Mouse (Mus musculus) brain, embryonic 18.5 days (tissue): ENCODE measurements around the gene Strip2.

Source experiments
- DNase-seq: peaks from one replicate; pipeline ENCODE4 v3.0.0-alpha.2; 2012; ENCODE audit warnings: low read depth, low spot score

Strip2 gene

DNA sequence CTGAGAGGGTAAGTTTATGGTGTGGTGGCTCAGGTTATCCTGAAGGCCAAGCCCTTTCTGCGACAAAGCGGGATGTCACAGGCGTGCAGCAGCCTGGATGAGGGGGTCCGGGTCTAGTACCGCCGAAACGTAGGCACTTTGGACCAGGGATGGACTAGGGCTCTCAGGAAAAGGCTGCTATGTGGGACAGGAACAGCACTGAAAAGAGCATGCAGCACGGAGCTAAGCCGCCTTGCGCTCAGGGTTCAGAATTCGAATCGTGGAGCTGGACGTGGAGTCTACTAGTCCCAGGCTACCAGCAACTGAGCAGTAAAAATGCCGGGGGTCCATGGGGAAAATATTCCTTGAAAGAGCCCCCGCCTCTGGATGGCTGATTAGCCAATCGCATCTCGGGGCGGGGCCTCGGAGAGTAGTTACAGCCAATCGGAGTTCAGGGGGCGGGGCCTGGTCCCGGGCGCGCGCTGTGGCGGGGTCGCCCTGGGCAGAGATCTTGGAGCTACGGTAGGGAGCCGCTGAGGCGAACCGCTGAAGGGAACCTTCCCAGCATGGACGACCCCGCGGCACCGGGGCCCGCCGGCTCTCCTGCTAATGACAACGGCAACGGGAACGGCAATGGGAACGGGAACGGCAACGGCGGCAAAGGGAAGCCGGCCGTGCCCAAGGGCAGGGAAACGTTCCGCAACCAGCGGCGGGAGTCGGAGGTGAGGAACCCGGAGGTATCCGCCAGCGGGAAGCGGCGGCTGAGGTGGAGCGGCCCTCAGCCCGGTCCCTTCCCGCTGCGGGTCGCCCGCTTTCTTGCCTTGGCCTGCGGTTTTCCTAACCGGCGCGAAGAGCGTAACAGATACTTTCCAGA, at the start of gene Strip2:
TSS of gene Strip2 (plus strand) at position 483 of the 853 bp plus-strand sequence.
- DNase-seq = peak; percentile 76

DNA sequence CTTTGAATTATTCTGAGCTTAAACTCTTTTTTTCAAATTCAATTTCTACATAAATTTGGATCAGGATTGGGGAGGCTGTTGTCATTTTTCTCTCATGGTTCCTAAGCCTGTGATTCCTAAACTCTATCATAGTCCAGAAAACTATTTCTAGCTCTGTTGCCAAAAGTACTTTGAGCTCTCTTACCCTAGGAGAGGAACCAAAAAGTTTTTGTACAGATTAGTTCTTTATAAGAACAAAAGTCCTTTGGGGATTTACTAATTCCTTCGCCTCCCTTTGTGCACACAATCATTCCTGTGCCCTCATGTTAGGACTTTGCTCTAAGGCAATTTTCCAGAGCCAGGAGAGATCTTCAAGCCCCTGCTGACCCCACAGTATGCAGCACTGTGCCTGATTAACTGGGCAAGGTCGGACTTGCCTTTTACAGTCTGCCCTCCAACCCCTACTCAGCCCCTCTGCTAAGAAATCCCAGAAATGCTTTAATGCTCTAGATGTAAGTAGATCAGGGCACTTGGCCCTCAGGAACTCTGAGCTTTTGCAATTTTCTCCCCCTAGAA, 48.4 kb upstream of the Strip2 start:
- no peak for DNase-seq

DNA sequence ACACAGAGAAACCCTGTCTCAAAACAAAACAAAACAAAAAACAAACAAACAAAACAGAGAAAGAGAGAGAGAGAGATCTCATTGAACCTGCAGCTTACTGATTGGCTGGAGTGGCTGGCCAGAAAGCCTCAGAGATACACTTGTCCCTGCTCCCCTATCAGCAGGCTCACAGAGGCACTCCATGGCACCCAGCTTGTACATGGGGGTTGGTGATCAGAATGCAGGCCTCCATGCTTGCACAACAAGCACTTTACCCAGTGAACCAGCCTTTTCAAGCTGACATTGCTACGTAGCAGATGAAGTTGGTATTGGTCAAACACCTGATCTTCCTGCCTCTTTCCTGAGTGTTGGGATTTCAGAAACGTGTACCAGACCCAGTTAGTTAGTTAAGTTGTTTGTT, 43.2 kb upstream of the Strip2 start:
- DNase-seq = no peak

DNA sequence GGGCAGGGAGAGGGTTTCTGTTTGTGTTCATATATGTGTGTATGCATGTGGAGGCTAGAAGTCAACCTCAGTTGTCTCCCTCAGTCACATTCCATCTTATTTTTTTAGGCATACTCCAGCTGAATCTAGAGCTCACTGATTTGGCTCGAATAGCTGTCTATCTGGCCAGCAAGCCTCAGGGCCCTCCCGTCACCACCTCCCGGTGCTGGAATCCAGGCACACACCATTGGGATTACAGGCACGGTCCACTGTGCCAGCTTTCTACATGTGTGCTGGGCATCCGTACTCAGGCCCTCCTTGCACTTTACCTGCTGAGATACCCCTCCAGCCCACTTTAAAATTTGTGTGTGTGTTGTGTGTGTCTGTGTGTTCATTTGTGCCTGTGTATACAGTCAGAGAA, 41.2 kb upstream of the Strip2 start:
- DNase-seq = no peak

DNA sequence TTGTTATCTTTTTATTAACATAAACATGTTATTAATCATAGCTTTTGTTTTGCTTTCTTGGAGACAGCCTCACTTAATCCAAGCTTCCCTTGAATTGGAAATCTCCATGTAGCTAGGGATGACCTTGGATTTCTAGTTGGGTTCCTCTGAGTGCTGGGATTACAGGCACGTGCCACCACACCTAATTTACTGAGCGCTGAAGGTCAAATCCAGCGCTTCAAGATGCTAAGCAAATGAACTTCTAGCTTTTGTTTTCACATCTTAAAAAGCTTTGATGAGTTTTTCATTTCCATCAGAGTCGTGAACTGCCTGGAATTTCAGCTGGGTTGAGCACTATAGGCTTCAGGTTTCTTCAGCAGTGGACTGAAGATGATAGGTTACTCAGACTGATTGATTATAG, 40.0 kb upstream of the Strip2 start:
- DNase-seq = no peak

DNA sequence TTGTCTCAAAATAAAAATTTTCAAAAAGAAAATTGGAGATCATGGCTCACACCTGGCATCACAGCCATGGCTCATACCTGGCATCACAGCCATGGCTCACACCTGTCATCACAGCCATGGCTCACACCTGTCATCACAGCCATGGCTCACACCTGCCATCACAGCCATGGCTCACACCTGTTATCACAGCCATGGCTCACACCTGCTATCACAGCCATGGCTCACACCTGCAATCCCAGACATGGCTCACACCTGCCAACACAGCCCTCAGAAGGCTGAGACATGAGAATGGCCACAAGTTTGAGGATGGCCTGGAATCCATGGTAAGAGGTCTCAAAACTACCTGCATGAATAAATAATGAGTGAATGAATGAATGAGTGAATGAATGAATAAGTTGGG, 37.2 kb upstream of the Strip2 start:
- DNase-seq = no peak

DNA sequence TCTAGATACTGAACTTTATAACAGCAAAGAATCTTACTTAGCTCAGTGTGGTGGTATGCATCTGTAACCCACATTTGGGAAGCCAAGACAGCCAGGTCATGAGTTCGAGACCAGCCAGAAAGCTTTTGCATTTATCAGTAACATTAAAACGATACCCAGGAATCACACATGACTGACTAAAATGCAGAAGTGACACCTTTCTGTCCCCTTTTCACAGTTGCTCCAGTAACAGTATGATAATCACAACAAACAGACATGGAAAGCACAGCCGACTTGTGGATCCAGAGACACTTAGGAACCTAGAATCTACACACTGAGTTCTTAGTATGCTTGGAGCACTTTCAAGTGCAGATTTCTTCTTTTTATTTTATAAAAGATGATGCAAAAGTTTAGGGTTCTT, 36.0 kb upstream of the Strip2 start:
- no peak for DNase-seq

DNA sequence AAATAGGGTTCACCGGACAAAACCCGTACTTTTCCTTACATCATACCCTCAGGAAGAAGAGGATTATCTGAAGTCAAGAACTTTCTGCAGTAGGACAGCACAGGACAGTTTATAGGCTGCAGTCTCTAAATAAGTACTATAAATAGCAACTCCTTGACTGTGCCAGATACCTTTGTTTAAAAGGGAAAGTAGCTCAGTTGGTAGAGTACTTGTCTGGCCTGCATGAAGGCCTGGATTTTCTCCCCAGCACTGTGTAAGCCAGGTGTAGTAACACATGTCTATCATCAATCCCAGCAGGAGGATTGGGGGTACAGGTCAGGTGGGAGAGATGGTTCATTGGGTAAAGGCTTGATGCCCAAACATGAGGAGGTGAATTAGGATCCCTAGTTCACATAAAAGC, 34.9 kb upstream of the Strip2 start:
- DNase-seq = no peak

DNA sequence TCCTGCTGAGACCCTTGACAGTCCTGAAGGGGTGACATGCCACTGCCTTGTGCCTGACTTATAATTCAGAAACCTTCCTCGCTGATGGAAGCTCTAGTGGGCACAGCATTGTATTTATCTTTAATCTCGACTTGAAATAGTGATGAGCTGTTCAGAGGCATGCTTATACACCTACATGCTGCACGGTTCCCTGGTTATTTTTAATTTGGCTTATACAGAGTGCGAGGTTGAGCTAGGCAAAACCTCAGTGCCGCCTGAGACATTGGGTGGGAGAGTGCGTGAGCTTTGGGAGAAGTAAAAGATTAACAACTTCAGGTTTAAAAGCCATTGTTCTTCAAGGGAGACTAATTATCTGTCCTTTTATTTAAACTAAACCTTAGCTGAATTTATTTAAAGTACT, 33.9 kb upstream of the Strip2 start:
- DNase-seq = no peak

DNA sequence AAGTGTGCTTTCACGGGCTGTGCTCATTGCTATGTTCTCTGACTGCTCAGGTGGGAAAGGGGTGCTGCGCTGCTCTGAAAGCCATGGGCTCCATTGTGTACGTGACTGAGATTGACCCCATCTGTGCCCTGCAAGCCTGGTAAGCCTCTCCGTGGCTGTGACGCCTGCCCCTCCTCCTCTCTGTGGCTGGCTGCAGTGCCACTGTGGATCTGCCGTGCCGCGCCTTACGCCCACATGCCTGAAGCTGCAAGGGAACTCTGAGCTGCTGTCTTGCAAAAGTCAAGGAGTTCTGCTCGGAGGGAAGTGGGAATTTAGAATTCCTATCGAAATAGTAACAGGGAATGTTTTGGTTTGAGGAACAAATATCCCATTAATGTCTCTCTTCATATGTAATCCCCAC, 25.7 kb upstream of the Strip2 start:
- DNase-seq = no peak

DNA sequence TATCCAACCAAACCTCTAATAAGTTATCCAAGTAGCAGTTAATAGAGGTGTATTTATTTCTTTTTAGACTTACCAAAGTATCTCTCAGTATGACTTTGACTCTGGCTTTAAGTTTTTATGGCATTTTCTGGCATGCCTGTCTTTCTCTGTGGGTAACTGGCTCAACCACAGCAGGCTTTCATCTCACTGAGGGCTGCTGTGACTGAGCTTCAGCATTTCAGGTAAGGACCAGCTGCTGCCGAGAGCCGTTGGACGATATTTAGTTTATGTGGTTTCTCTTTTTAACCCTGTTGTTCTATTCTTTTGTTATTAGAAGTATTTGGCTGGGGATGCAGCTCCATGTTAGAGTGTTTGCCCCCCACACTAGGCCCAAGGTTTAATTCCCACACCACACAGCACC, 19.8 kb upstream of the Strip2 start:
- no peak for DNase-seq

DNA sequence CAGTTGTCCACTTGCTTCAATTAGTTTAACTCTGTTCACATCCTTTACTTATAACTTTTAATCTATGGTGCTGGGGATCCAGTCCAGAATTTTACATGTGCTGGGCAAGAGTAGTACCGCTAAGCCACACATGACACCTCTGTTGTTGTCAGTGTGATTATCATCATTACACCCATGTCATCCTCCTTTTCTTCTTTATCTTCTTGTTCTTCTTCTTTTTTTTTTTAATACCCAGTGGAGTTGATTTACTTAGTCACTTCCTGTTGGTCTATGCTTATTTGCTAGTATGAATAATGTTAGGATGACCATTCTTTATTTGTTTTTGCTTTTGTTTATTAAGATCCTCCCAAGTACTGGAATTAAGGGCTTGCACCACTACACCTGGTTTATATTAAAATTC, 15.4 kb upstream of the Strip2 start:
- DNase-seq = no peak

DNA sequence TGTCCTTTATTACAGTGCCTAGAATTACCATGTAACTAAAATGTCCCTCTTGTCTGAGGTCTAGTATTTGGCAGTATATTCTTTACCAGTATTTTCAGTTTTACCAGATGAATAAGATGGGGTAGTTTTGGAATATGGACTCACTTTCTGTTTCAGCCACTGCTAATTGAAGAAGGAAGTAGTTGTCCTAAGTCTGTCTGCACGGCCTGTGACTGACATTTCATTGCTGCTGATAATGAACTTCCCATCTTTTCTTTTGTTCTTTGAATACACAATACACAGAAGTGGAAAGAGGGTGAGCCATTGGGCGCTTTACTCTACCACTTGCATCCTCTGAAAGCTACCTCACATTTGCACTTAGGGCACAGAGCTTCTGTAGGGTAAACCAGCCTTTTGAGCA, 14.6 kb upstream of the Strip2 start:
- DNase-seq = no peak

DNA sequence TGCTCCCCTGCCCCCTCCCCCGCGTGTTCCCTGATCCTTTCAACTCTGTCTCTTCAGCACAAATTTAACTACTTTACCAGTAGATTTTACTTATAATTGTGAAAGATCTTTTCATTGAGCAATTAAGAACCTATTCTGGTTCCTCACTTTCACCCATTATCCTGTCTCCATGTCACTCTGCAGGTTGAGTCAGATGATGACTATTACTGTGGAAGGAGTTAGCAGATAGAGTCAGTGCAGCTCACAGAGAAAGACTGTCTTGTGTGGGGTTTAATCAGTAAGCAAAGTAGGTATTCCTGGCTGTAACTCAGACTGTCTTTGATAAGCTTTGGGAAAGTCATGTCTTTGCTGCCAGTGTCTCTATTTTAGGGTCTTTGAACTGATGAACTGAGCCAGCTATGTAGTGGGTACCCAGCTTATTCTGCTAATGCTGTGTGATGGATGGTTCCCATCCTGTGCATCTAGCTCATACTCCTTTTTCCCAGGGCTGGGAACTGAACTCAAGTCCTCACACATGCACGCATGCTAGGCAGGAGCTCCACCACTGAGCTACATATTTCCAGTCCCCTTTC, 13.4 kb upstream of the Strip2 start:
- DNase-seq = no peak

DNA sequence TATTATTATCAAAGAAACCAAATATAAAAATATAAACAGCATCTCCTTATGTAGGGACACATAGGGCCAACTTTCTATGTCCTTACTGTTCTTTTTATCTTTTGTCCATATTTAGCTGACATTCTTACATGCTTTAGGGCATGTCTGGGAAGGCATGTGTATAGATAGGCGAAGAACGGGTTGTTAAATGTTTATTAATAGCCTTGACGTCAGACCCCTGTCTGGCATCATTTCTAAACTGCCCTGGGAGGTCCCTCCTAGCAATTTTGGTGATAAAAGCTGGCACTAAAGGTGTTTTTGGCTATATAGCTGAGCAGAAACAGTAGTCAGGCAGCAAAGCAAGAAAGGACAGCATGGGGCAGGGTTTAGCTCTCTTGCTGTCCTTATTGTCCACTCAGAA, 12.5 kb upstream of the Strip2 start:
- DNase-seq = no peak

DNA sequence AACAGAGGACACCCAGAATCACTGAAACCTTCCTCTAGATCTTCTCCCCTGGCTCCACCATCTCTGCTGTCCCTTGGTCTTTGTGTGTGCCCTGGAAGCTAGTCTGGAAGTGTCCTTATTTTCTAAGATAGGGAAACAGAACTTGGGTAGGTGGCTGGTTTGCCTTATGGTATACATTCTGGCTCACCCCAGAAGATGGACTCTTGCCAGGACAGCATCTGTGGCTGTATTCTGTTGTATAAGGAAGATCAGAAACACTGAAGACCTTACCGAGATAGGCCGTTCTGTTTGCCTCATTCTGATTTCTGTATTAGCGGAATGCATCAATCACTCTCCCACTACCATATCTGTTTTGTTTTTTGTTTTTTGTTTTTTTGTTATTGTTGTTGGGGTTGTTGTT, 6.2 kb upstream of the Strip2 start:
- no peak for DNase-seq

DNA sequence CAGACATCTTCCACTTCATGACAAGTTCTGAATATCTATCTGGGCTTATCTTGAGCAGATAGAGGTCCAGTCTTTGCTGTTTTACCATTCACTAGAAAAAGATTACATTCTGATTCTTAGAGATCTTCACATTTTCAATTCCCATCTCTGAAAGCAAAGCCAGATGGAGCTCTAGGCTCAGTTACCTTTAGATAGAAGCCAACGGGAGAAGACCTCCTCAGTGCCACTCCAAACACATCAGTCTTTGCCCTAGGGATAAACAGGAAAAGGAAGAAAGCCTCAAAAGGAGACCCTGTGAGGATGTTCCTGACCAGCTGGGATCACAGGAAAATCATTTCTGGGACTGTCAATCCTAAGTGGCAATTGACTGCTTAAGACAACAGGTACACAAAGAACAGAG, 3.1 kb upstream of the Strip2 start:
- no peak for DNase-seq

DNA sequence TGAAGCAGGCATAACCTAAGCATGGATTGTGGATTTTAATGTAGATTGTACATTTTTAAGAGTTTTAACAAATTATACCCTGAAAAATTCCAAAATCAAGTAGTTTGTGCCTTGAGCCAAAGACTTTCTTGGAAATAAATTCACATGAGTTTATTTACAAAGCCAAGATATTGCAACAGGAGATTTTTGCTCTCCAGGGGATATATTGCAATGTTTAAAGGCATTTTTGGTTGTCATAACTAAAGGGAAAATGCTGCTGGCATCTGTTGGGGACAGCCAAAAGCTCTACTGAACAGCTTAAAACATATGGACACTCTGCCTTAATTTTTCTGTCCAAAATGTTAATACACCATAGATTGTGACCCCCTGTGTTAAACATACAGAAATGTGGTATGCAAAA, 2.7 kb upstream of the Strip2 start:
- DNase-seq = no peak

DNA sequence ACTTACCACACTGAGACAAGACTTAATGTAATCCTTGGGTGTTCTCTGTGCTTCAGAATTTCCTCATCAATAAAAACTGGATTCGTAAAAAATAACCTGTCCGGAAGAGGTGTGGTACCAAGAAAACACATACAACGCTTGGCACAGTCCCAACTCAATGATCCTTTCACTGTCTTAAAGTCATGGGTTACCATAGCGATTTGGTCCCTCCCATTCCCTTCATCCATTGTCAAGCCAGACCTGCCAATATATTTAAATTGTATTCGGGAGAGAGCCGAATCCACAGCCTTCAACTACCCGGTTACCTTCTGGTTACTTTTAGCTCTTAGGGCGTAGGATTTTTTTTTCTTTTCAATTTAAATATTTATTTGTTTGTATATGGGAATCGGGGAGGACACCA, 976 bp upstream of the Strip2 start:
- no peak for DNase-seq

DNA sequence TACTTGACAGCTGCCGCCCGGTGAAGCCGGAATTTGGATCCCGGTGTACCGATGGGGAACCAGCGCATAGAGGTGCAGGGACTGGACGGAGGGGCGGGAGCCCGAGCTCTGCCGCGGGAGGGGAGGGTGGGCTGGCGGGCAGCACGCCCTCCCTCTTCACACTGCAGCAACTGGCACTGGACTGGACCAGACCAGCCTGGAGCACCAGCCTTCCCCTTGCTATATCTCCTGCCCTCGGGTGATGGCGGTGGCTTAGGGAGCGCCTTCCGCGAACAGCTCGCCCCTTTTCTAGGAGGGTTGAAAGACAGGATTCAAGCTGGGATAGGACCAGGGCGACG, 540 bp downstream of the Strip2 start:
- DNase-seq = no peak

DNA sequence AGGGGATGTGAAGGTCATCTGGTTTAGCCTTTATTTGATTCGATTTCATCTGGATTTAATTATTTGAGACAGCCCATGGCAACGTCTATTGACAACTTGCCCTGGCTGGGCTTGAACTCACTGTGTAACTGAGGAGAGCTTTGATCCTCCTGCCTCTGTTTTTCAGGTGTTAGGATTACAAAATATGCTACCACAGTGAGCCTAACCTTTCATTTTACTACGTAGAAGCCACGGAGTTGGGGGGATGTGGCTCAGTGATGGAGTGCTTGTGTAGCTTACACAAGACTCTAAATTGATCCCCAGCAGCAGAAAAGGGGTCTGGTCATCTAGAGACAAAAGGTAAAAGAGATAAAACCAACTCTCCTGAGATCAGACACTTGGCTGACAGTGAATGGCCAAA, 1.1 kb downstream of the Strip2 start:
- DNase-seq = no peak

DNA sequence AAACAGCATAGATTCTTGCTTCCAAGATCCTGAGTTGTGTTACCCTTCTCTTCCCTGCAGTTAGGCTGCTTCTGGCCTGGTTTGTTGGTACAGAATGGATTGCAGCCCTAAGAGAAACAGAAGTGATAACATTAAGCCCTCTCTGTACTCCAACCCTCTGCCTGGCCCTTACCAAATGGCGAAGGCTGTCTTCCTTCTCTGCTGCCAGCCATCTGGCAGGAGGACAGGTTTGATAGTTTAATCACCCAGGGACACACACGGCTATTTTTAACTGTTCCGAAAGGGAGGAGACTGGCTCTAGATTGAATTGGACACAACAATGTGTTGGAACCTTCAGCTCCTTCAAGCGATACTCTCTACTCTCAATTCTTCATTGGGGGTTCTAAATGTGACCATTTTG, 6.7 kb downstream of the Strip2 start:
- DNase-seq = no peak

DNA sequence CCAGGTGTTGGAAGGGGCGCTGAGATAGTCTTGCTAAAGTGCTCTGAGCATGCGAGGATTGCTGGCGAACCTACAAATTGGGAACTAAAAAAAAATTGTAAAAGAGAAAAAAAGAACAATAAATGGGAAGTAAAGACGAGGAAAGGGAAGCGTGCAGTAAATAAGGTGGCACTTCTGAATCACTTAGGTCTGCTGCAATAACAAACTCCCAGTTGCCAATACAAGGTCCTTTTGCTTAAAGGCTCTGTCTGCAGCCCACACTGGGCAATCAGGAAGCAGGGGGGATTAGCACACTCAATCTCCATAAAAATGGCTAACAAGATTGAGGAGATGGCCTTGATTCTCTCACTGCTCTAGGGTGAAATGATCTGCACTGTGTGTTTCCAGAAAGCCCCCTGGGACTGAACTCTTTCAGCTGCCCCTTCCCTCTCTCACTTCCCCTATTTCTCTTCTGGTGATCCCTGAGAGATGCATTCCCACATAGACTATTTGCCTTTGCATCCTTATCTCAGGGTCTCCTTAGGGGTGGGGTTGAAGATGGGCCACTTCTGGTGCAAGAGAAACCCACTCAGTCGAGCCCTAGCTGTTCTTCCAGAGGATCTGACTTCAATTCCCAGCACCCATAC, 8.9 kb downstream of the Strip2 start:
- no peak for DNase-seq
